Mouse (Mus musculus): ENCODE data around the gene Inpp5a. TPM values are rescaled to one million over a fixed set of nuclear protein-coding genes. Genes with fewer than 3 reads are reported as not detected.

The Inpp5a gene
- polyA plus RNA-seq, 1 experiment from 2014 or later: 4.1 TPM

GRCm38 (mm10) chr7:139566533-139566932, 177.6 kb downstream of the Inpp5a start:
- H3K9me3 ChIP-seq (replicated peaks): no peaks in the 10 kb centered on the region
- 24% methylated on average over 8 of the region's 8 CpGs for WGBS (ENCODE audit: insufficient replicate concordance)
- no peaks in the 10 kb centered on the region for H3K4me1 ChIP-seq (replicated peaks)
- no peaks in the 10 kb centered on the region for H3K36me3 ChIP-seq (replicated peaks)
- H3K4me3 ChIP-seq (replicated peaks): no peak overlapping the region
- no peak for ATAC-seq (ENCODE audit: insufficient read depth)
- no peaks in the 10 kb centered on the region for H3K27me3 ChIP-seq
- H3K27ac ChIP-seq (replicated peaks): no peak overlapping the region
- H3K9ac ChIP-seq: no peak overlapping the region
- H3K4me2 ChIP-seq: no peak overlapping the region

- H3K4me2 ChIP-seq: no peak overlapping the region
- no peak overlapping the region for H3K9ac ChIP-seq
- no peaks in the 10 kb centered on the region for H3K27me3 ChIP-seq
- H3K9me3 ChIP-seq (replicated peaks): no peaks in the 10 kb centered on the region
- ATAC-seq (ENCODE audit: insufficient read depth): no peak
- H3K27ac ChIP-seq (replicated peaks): no peak overlapping the region
- 70% methylated on average over 5 of the region's 5 CpGs for WGBS (ENCODE audit: insufficient replicate concordance)
- no peak overlapping the region for H3K4me3 ChIP-seq (replicated peaks)
- no peaks in the 10 kb centered on the region for H3K4me1 ChIP-seq (replicated peaks)
- no peaks in the 10 kb centered on the region for H3K36me3 ChIP-seq (replicated peaks)
Observed at GRCm38 (mm10) chr7:139570788-139571187, 181.9 kb downstream of the Inpp5a start.

GRCm38 (mm10) chr7:139572665-139573064, 183.8 kb downstream of the Inpp5a start:
- no peak overlapping the region for H3K9ac ChIP-seq
- H3K36me3 ChIP-seq (replicated peaks): no peaks in the 10 kb centered on the region
- H3K27ac ChIP-seq (replicated peaks): no peak overlapping the region
- no peaks in the 10 kb centered on the region for H3K27me3 ChIP-seq
- H3K9me3 ChIP-seq (replicated peaks): no peaks in the 10 kb centered on the region
- no peak overlapping the region for H3K4me2 ChIP-seq
- no peak for ATAC-seq (ENCODE audit: insufficient read depth)
- 49% methylated on average over 3 of the region's 3 CpGs for WGBS (ENCODE audit: insufficient replicate concordance)
- no peaks in the 10 kb centered on the region for H3K4me1 ChIP-seq (replicated peaks)
- no peak overlapping the region for H3K4me3 ChIP-seq (replicated peaks)

GRCm38 (mm10) chr7:139576064-139576686, 187.3 kb downstream of the Inpp5a start:
- no peak for ATAC-seq (ENCODE audit: insufficient read depth)
- 51% methylated on average over 16 of the region's 16 CpGs for WGBS (ENCODE audit: insufficient replicate concordance)
- Histone ChIP-seq H3K36me3 (replicated peaks) (no peaks in the 10 kb centered on the region), H3K4me2 (no peak overlapping the region), H3K9ac (no peak overlapping the region), H3K27ac (replicated peaks) (no peak overlapping the region), H3K27me3 (peaks cover 33% of the 10 kb centered on the region), H3K4me1 (replicated peaks) (no peaks in the 10 kb centered on the region), H3K9me3 (replicated peaks) (no peaks in the 10 kb centered on the region), H3K4me3 (replicated peaks) (no peak overlapping the region)

GRCm38 (mm10) chr7:139579261-139579905, 190.5 kb downstream of the Inpp5a start:
- Histone ChIP-seq H3K4me3 (replicated peaks) (no peak overlapping the region), H3K4me1 (replicated peaks) (peaks cover 13% of the 10 kb centered on the region), H3K9me3 (replicated peaks) (no peaks in the 10 kb centered on the region), H3K27ac (replicated peaks) (no peak overlapping the region), H3K27me3 (peaks cover 66% of the 10 kb centered on the region), H3K9ac (no peak overlapping the region), H3K4me2 (no peak overlapping the region), H3K36me3 (replicated peaks) (no peaks in the 10 kb centered on the region)
- WGBS (ENCODE audit: insufficient replicate concordance): 64% methylated on average over 21 of the region's 21 CpGs
- no peak for ATAC-seq (ENCODE audit: insufficient read depth)

GRCm38 (mm10) chr7:139580851-139581775, 192.2 kb downstream of the Inpp5a start:
- Histone ChIP-seq H3K4me2 (peak overlapping the region; percentile 40; the same call in 1 of the 2 replicates), H3K4me3 (replicated peaks) (no peak overlapping the region), H3K36me3 (replicated peaks) (no peaks in the 10 kb centered on the region), H3K9ac (no peak overlapping the region), H3K4me1 (replicated peaks) (peaks cover 13% of the 10 kb centered on the region), H3K27me3 (peaks cover 83% of the 10 kb centered on the region), H3K9me3 (replicated peaks) (no peaks in the 10 kb centered on the region), H3K27ac (replicated peaks) (no peak overlapping the region)
- WGBS (ENCODE audit: insufficient replicate concordance): 2% methylated on average over 78 of the region's 78 CpGs
- ATAC-seq (ENCODE audit: insufficient read depth): no peak

GRCm38 (mm10) chr7:139581801-139582571, 193.1 kb downstream of the Inpp5a start:
- ATAC-seq (ENCODE audit: insufficient read depth): no peak
- H3K4me3 ChIP-seq (replicated peaks): no peak overlapping the region
- peaks cover 92% of the 10 kb centered on the region for H3K27me3 ChIP-seq

GRCm38 (mm10) chr7:139582595-139582994, 193.7 kb downstream of the Inpp5a start, which contains the start of gene Nkx6-2:
Nkx6-2 (minus strand) TSS chr7:139582797.
- Histone ChIP-seq H3K27ac (replicated peaks) (no peak within 1 kb of the TSS), H3K9ac (no peak within 1 kb of the TSS), H3K4me1 (replicated peaks) (peaks cover 13% of the 10 kb centered on the region), H3K4me3 (replicated peaks) (no peak within 1 kb of the TSS; the same call in 1 of the 2 replicates), H3K9me3 (replicated peaks) (no peaks in the 10 kb centered on the region), H3K36me3 (replicated peaks) (no peaks in the 10 kb centered on the region), H3K4me2 (peak within 1 kb of the TSS; percentile 40), H3K27me3 (peaks cover 98% of the 10 kb centered on the region)
- ATAC-seq (ENCODE audit: insufficient read depth): no peak; the same call in 1 of the 2 replicates
- 2% methylated on average over 56 of the region's 56 CpGs for WGBS (ENCODE audit: insufficient replicate concordance)

More at GRCm38 (mm10) chr7:139581801-139582571, 193.1 kb downstream of the Inpp5a start:
- H3K36me3 ChIP-seq (replicated peaks): no peaks in the 10 kb centered on the region
- H3K4me1 ChIP-seq (replicated peaks): peaks cover 13% of the 10 kb centered on the region
- H3K4me2 ChIP-seq: peak overlapping the region; percentile 40
- no peak overlapping the region for H3K9ac ChIP-seq
- WGBS (ENCODE audit: insufficient replicate concordance): under 1% methylated on average over 82 of the region's 82 CpGs
- H3K9me3 ChIP-seq (replicated peaks): no peaks in the 10 kb centered on the region
- no peak overlapping the region for H3K27ac ChIP-seq (replicated peaks)

GRCm38 (mm10) chr7:139583094-139583737, 194.3 kb downstream of the Inpp5a start:
- 15% methylated on average over 17 of the region's 17 CpGs for WGBS (ENCODE audit: insufficient replicate concordance)
- Histone ChIP-seq H3K9ac (no peak overlapping the region), H3K27ac (replicated peaks) (no peak overlapping the region), H3K4me3 (replicated peaks) (no peak overlapping the region), H3K4me1 (replicated peaks) (peaks cover 13% of the 10 kb centered on the region), H3K4me2 (no peak overlapping the region), H3K9me3 (replicated peaks) (no peaks in the 10 kb centered on the region), H3K36me3 (replicated peaks) (no peaks in the 10 kb centered on the region), H3K27me3 (peaks cover 100% of the 10 kb centered on the region)
- no peak for ATAC-seq (ENCODE audit: insufficient read depth)

Measured in liver, embryonic 15.5 days (tissue).